Mouse (Mus musculus): ENCODE measurements around the gene Zfp217. TPM values are rescaled to one million over a fixed set of nuclear protein-coding genes. Genes with fewer than 3 reads are reported as not detected.
A peak's percentile ranks its signal among the peaks of the same experiment; 100 is the strongest.

Gene Zfp217
- polyA plus RNA-seq, 1 experiment from 2014 or later: 2.6 TPM

DNA sequence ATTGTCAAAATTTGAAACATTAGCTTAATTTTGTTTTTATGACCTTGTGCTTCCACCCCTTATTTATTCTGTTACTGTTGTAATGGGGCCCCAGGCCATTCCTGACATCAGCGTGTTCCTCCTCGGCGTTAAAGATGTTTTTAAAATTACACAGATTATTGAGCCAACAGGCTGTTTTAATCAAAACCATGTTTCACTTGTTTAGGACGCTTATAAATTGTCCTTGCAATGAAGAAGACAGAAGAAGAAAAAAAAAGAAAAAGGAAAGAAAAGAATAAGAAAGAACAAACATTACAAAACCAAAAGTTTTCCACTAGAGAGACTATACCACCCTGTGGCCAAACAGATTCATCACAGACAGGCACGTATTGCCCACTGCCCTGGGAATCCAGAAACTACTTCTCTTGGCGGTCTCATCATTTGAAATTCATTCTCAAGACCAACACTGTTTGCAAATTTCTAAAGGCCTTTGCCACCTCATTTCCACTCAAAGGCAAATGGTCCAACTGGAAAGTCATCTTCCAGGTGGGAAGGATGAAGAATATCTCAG is 70.9 kb downstream of the Zfp217 start:
- no peak overlapping the region for H3K27ac ChIP-seq
- H3K9ac ChIP-seq: no peak overlapping the region
- no peaks in the 10 kb centered on the region for H3K9me3 ChIP-seq (replicated peaks)
- peaks cover 12% of the 10 kb centered on the region for H3K4me1 ChIP-seq
- no peak overlapping the region for H3K4me3 ChIP-seq
- H3K36me3 ChIP-seq (ENCODE audit: poor library complexity, severe bottlenecking): no peaks in the 10 kb centered on the region
- no peak for ATAC-seq
- no peak overlapping the region for H3K4me2 ChIP-seq
- WGBS: 83% methylated on average over 6 of the region's 6 CpGs
- 0 out of 2 replicates have a peak, but pooled peaks cover 3% of the 10 kb centered on the region for H3K27me3 ChIP-seq

GRCm38 (mm10) chr2:170070641-170071241 is 77.2 kb downstream of the Zfp217 start:
- 54% methylated on average over 15 of the region's 15 CpGs for WGBS
- H3K9ac ChIP-seq: no peak overlapping the region
- H3K4me2 ChIP-seq: peak overlapping the region; percentile 12
- H3K27me3 ChIP-seq: no peaks in the 10 kb centered on the region
- H3K4me3 ChIP-seq: no peak overlapping the region
- H3K27ac ChIP-seq: no peak overlapping the region
- no peaks in the 10 kb centered on the region for H3K9me3 ChIP-seq (replicated peaks)
- H3K4me1 ChIP-seq: peaks cover 18% of the 10 kb centered on the region
- ATAC-seq: no peak
- H3K36me3 ChIP-seq (ENCODE audit: poor library complexity, severe bottlenecking): no peaks in the 10 kb centered on the region

- Histone ChIP-seq H3K9me3 (replicated peaks) (no peaks in the 10 kb centered on the region), H3K4me2 (no peak overlapping the region), H3K4me1 (peaks cover 18% of the 10 kb centered on the region), H3K36me3 (ENCODE audit: poor library complexity, severe bottlenecking) (no peaks in the 10 kb centered on the region), H3K27ac (no peak overlapping the region), H3K27me3 (no peaks in the 10 kb centered on the region), H3K9ac (no peak overlapping the region), H3K4me3 (no peak overlapping the region)
- ATAC-seq: no peak
- 85% methylated on average over 5 of the region's 5 CpGs for WGBS
These were observed 77.9 kb downstream of the Zfp217 start for GRCm38 (mm10) chr2:170069976-170070375.

- ATAC-seq: no peak
- no peak overlapping the region for H3K9ac ChIP-seq
- H3K36me3 ChIP-seq (ENCODE audit: poor library complexity, severe bottlenecking): no peaks in the 10 kb centered on the region
- H3K27me3 ChIP-seq: no peaks in the 10 kb centered on the region
- no peak overlapping the region for H3K4me3 ChIP-seq
- no peak overlapping the region for H3K27ac ChIP-seq
- no peaks in the 10 kb centered on the region for H3K9me3 ChIP-seq (replicated peaks)
- WGBS: 86% methylated on average over 3 of the region's 3 CpGs
- H3K4me2 ChIP-seq: no peak overlapping the region
- no peaks in the 10 kb centered on the region for H3K4me1 ChIP-seq
These were observed 85.5 kb downstream of the Zfp217 start for GRCm38 (mm10) chr2:170062378-170062777.

GRCm38 (mm10) chr2:170060066-170060465 is 87.8 kb downstream of the Zfp217 start:
- no peak for ATAC-seq
- Histone ChIP-seq H3K9ac (no peak overlapping the region), H3K36me3 (ENCODE audit: poor library complexity, severe bottlenecking) (no peaks in the 10 kb centered on the region), H3K4me3 (no peak overlapping the region), H3K9me3 (replicated peaks) (no peaks in the 10 kb centered on the region), H3K4me2 (no peak overlapping the region), H3K27ac (no peak overlapping the region), H3K27me3 (no peaks in the 10 kb centered on the region), H3K4me1 (no peaks in the 10 kb centered on the region)
- WGBS: 63% methylated on average over 4 of the region's 4 CpGs

DNA sequence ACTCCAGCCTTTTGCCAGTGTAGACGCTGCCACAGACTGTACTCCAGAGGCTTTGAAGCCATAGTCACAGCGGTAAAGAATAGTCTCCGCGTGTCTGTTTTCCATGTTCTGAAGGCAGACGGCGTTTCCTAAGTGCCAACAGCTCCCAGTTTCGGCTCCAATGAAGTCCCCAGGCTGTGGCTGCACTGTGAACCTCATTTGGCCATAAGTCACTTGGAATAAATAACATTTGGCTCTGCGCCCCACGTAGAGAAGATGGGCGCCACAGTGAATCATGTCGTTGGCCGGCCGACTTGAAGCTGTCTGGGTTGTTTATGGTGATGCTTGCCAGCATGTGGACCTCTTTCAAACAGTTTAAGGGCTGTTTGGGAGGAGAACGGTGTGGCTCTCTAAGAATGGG is 89.1 kb downstream of the Zfp217 start:
- WGBS: 85% methylated on average over 14 of the region's 14 CpGs
- Histone ChIP-seq H3K4me2 (no peak overlapping the region), H3K27ac (no peak overlapping the region), H3K4me1 (no peaks in the 10 kb centered on the region), H3K9me3 (replicated peaks) (no peaks in the 10 kb centered on the region), H3K27me3 (no peaks in the 10 kb centered on the region), H3K9ac (no peak overlapping the region), H3K4me3 (no peak overlapping the region), H3K36me3 (ENCODE audit: poor library complexity, severe bottlenecking) (no peaks in the 10 kb centered on the region)
- ATAC-seq: no peak
